Mouse (Mus musculus) olfactory bulb, adult 2 months (tissue): ENCODE results near the gene 7530416G11Rik. TPM values are rescaled to one million over a fixed set of nuclear protein-coding genes. Genes with fewer than 3 reads are reported as not detected.

Experiments used
- H3K27ac ChIP-seq: fragments of 200-500 bp; 2 replicates; pipeline ENCODE4 v1.5.1; 2012; ENCODE audit warnings: low read depth, low read length; ENCODE audit not compliant: insufficient read depth
- H3K4me1 ChIP-seq: fragments of 200-500 bp; 2 replicates; pipeline ENCODE4 v1.6.1; 2012; ENCODE audit warnings: low read length; ENCODE audit not compliant: control insufficient read depth, insufficient read depth
- H3K4me3 ChIP-seq: fragments of 200-500 bp; 2 replicates; pipeline ENCODE4 v1.5.1; 2012; ENCODE audit warnings: mild to moderate bottlenecking, low read depth, low read length, moderate library complexity; ENCODE audit not compliant: insufficient read depth
- CTCF ChIP-seq: fragments of 200-500 bp; IDR thresholded peaks from 2 replicates; pipeline ENCODE4 v1.5.1; 2012; ENCODE audit warnings: low read depth, mild to moderate bottlenecking, low read length, moderate library complexity; ENCODE audit not compliant: insufficient read depth
- POLR2A ChIP-seq: fragments of 200-500 bp; IDR thresholded peaks from 2 replicates; pipeline ENCODE4 v1.6.1; 2012; ENCODE audit warnings: mild to moderate bottlenecking, low read depth, low read length, moderate library complexity; ENCODE audit not compliant: insufficient read depth
- WGBS: fragments of 180-500 bp; shearing (Covaris S2); methylation state at CpG from one replicate; pipeline ENCODE4 v1.1.7; 2018; 5-methylcytosine and 5-hydroxymethylcytosine counted together
- polyA plus RNA-seq: library from polyadenylated mRNA; stranded (reverse); fragments of >200 nt; gene quantifications from 2 replicates; pipeline ENCODE4 v1.2.4, GENCODE M21; 2012; ENCODE audit warnings: low replicate concordance; ENCODE audit not compliant: missing spikeins, insufficient read depth, insufficient read length

The 7530416G11Rik gene
- polyA plus RNA-seq, 1 experiment, result not detected

GRCm38 (mm10) chr15:85524404-85524950 is 21.4 kb upstream of the 7530416G11Rik start:
- Histone ChIP-seq H3K27ac (no peak overlapping the region), H3K4me1 (peaks cover 20% of the 10 kb centered on the region), H3K4me3 (no peak overlapping the region)
- TF ChIP-seq POLR2A, result no peak
- TF ChIP-seq CTCF, result no peak
- WGBS, result 60% methylated on average over 12 of the region's 12 CpGs

GRCm38 (mm10) chr15:85523173-85523991 is 20.4 kb upstream of the 7530416G11Rik start:
- Histone ChIP-seq H3K27ac (no peak overlapping the region), H3K4me1 (peaks cover 12% of the 10 kb centered on the region), H3K4me3 (no peak overlapping the region)
- WGBS, result 26% methylated on average over 14 of the region's 14 CpGs
- TF ChIP-seq POLR2A (no peak), CTCF (no peak)

DNA sequence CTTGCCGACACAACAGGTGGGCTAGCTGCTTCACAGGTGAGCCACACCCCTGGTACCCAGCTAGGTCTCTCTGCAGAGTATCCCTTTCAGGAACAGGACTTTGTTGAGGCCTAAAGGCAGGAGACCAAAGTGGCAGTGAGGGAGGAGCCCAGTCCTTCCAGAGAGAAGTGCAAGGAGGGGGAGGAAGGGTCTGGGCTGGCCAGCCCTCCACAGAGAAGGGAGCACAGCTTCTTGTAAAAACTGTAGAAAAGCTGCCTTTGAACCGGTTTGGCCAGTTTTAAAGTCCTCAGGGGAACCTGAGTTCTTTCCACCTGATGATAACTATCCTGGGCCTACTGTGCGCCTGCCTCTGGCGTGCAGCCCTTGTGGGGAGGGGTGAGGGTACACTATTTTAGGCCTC is 16.4 kb upstream of the 7530416G11Rik start:
- H3K4me3 ChIP-seq, result no peak overlapping the region
- no peak for TF ChIP-seq POLR2A
- TF ChIP-seq CTCF, result no peak
- WGBS, result 82% methylated on average over 4 of the region's 4 CpGs

GRCm38 (mm10) chr15:85507370-85508014 is 4.5 kb upstream of the 7530416G11Rik start:
- Histone ChIP-seq H3K4me1 (no peaks in the 10 kb centered on the region), H3K27ac (no peak overlapping the region), H3K4me3 (no peak overlapping the region)
- TF ChIP-seq POLR2A (no peak), CTCF (no peak)
- WGBS, result 57% methylated on average over 32 of the region's 32 CpGs

More for the DNA sequence above, 16.4 kb upstream of the 7530416G11Rik start:
- H3K27ac ChIP-seq, result no peak overlapping the region
- peaks cover 11% of the 10 kb centered on the region for H3K4me1 ChIP-seq

DNA sequence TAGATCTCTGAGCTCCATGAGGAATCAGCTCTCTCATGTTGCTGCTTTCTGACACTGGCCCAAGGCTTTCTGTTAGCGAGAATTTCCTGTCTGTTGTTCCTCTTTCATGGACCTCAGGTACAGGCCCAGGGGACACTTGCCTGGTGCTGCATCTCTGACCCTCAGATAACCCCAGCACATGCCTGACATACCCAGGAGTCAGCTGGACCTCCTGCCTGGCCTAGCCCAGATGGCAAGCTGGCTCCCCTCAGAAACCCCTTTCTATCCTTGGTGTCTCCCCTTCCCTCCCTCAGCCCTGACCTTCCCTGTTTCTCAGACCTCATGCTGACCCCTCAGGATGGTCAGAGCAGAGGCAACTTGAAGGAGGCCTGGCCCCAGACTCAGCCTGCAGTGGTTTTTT is 3.7 kb upstream of the 7530416G11Rik start:
- TF ChIP-seq POLR2A, result no peak
- TF ChIP-seq CTCF, result no peak
- no peak overlapping the region for H3K4me3 ChIP-seq
- no peaks in the 10 kb centered on the region for H3K4me1 ChIP-seq
- 96% methylated on average over 1 of the region's 1 CpGs for WGBS
- no peak overlapping the region for H3K27ac ChIP-seq

DNA sequence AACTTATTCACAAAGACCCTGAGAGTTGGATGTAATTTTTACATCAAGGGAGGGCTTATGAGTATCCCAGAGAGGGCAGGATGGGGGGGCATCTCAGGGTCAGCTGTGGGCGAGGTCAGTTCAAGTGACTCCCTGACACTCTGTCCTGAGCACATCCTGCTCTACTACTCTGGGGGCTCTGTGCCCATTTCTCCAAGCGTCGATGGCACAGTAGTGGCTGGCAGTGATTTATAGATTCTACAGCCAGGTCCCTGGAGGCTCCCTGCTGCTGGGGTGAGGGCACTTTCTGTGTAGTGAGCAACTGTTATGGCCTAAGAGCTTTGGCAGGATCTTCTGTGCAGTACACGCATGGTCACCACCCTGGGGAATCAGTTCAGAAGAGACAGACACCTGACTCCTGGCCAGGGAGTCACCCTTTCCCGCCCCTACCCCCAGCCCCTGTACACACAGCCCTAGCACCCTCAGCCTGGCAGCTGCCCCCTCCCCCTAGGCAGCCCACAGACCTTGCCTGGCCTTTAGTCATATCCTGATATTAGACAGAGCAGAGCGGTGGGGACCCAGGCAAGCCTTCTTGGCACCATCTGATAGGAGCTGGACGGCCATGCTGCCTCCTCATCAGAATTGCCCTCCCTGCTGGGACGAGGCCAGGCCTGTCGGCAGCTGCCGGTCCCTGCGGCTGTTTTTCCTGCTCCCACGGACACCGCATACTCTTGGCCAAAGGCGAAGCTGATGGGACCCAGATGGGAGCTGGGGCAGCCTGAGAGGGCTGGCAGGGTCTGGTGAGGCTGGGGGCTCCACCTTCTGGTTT is 2.3 kb upstream of the 7530416G11Rik start:
- WGBS, result 52% methylated on average over 14 of the region's 14 CpGs
- TF ChIP-seq CTCF (no peak), POLR2A (no peak)
- Histone ChIP-seq H3K4me1 (no peaks in the 10 kb centered on the region), H3K4me3 (no peak overlapping the region), H3K27ac (no peak overlapping the region)

DNA sequence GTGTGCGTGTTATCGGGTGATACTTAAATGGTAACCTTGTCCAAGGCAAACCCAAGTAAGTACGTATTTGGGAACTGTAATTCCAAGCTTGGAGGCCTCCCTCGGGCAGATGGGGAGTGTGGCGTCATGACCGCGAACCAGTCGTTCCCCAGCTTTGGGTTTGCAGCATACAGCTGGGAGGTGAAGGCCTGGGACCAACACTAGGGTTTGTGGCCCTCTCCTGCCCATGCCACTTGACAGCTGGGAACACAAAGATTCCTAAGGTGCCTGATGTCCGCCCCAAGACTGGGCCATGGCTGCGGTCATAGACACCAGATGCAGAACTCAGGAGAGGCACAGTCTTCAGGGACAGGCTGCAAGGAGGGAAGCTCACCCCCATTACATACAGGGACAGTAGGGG is 2.8 kb downstream of the 7530416G11Rik start:
- Histone ChIP-seq H3K4me3 (no peak overlapping the region), H3K27ac (no peak overlapping the region), H3K4me1 (no peaks in the 10 kb centered on the region; the same call in 1 of the 2 replicates)
- TF ChIP-seq POLR2A (no peak), CTCF (no peak)
- 85% methylated on average over 10 of the region's 10 CpGs for WGBS

DNA sequence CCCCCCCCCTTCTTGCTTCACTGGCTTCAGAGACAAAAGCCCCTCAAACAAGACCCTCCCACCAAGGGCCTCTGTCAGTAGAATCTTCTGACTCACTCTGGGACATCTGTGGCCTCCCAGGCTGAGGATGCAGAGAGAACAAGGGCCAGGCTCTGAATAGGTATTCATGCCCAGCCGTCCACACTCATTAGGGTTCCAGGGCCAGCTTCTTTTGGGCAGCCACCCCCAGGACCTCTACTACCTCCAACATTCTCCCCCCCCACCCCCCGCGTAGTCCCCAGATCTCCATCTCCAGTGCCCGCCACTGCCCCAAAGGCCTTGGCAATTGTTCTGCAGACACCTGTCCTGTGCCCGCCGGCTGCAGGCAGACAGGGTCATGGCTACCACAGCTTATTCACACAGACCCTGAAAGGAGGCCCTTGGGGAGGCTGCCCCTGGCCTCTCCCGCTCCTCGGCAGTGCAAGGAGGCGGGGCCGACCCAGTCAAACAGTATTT is 5.0 kb downstream of the 7530416G11Rik start:
- Histone ChIP-seq H3K4me1 (peaks cover 10% of the 10 kb centered on the region), H3K27ac (no peak overlapping the region), H3K4me3 (no peak overlapping the region)
- no peak for TF ChIP-seq POLR2A
- WGBS, result 47% methylated on average over 10 of the region's 10 CpGs
